Mouse (Mus musculus) spleen, adult 2 months (tissue): ENCODE measurements around the gene Tekt2. TPM values are rescaled to one million over a fixed set of nuclear protein-coding genes. Genes with fewer than 3 reads are reported as not detected.

Experiments
- DNase-seq, 2 experiments: peaks; one replicate each; pipeline versions ENCODE4 v3.0.0 to v3.0.0-alpha.2; 2012 to 2021; ENCODE audit warnings: low spot score in 2 of 2, low read depth in 1 of 2
- H3K27ac ChIP-seq: fragments of 200-500 bp; 2 replicates; pipeline ENCODE4 v1.5.1; 2012; ENCODE audit warnings: low read length, inconsistent platforms; ENCODE audit not compliant: insufficient read depth
- H3K27me3 ChIP-seq: fragments of 200-500 bp; 2 replicates; pipeline ENCODE4 v1.6.1; 2012; ENCODE audit warnings: mild to moderate bottlenecking, moderate library complexity, low read length, inconsistent platforms; ENCODE audit not compliant: control insufficient read depth, insufficient read depth
- H3K36me3 ChIP-seq: fragments of 200-500 bp; 2 replicates; pipeline ENCODE4 v1.6.1; 2012; ENCODE audit warnings: mild to moderate bottlenecking, low read length, inconsistent platforms; ENCODE audit not compliant: control insufficient read depth, insufficient read depth
- H3K4me1 ChIP-seq: fragments of 200-500 bp; 2 replicates; pipeline ENCODE4 v1.6.1; 2011; ENCODE audit warnings: inconsistent platforms; ENCODE audit not compliant: control insufficient read depth, insufficient read depth, insufficient read length
- H3K4me3 ChIP-seq: fragments of 200-500 bp; 2 replicates; pipeline ENCODE4 v1.5.1; 2011; ENCODE audit warnings: mild to moderate bottlenecking, inconsistent platforms; ENCODE audit not compliant: insufficient read depth, insufficient read length; ENCODE audit errors: extremely low read depth
- CTCF ChIP-seq: fragments of 200-500 bp; IDR thresholded peaks from 2 replicates; pipeline ENCODE4 v1.5.1; 2011; ENCODE audit warnings: mild to moderate bottlenecking, inconsistent platforms; ENCODE audit not compliant: insufficient read depth, insufficient read length, insufficient replicate concordance; ENCODE audit errors: extremely low read depth
- POLR2A ChIP-seq: fragments of 200-500 bp; IDR thresholded peaks from 2 replicates; pipeline ENCODE4 v1.6.1; 2011; ENCODE audit warnings: low read depth, low read length, inconsistent platforms
- WGBS: fragments of 180-500 bp; shearing (Covaris S2); methylation state at CpG from one replicate; pipeline ENCODE4 v1.1.7; 2018; 5-methylcytosine and 5-hydroxymethylcytosine counted together
- polyA plus RNA-seq: library from polyadenylated mRNA; depleted of rRNA; stranded (reverse); fragments of >200 nt; gene quantifications from 2 replicates; pipeline ENCODE4 v1.2.3, GENCODE M21; 2012; rRNA removed

The Tekt2 gene
- polyA plus RNA-seq, 1 experiment: 1.7 TPM

DNA sequence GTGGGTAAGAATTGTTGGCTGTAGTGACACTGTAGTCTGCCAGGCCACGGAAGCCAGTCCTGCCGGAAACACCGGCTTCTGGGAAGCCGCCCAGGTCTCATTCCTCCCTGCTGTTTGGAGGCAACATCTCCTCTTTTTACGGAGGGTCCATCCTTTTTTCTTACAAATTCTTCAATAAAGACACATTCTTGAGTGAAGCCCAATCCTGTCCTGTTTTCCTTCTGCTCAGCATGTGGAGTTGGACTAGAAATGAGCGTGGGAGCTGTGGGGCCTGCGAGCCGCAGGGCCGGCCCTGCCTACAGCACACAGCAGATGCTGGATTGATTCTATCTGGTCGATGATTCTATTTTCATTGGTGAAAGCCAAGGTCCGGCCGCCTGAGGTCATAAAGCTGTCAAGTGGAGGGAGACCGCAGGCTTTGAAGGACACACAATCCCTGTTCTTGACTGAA, 49.8 kb downstream of the Tekt2 start:
- WGBS: 90% methylated on average over 13 of the region's 13 CpGs
- H3K27me3 ChIP-seq: no peaks in the 10 kb centered on the region
- no peak overlapping the region for H3K4me3 ChIP-seq
- no peak for DNase-seq
- H3K4me1 ChIP-seq: peaks cover 2% of the 10 kb centered on the region; the same call in 1 of the 2 replicates
- peaks cover 18% of the 10 kb centered on the region for H3K36me3 ChIP-seq
- TF ChIP-seq CTCF: no peak
- TF ChIP-seq POLR2A: no peak
- H3K27ac ChIP-seq: no peak overlapping the region

DNA sequence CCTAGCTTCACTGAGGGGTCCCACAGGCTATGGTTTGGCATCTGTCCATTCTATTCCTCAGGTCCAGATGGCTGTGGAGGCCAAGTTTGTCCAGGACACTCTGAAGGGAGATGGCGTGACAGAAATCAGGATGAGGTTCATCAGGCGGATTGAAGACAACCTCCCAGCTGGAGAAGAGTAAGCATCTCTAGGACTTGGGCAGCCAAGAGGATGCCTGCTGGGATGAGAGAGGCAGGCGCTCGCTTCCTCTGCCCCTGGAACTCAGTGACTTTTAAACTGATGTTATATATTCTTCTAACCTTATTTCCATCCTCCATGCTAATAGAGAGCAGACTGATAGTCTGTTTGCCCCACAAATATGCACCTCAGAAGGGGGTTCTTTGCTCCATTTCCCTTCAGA, 50.4 kb downstream of the Tekt2 start:
- Histone ChIP-seq H3K27ac (no peak overlapping the region), H3K4me1 (peaks cover 2% of the 10 kb centered on the region; the same call in 1 of the 2 replicates), H3K27me3 (no peaks in the 10 kb centered on the region), H3K4me3 (no peak overlapping the region), H3K36me3 (peaks cover 18% of the 10 kb centered on the region)
- no peak for TF ChIP-seq CTCF
- no peak for TF ChIP-seq POLR2A
- 90% methylated on average over 4 of the region's 4 CpGs for WGBS
- no peak for DNase-seq

DNA sequence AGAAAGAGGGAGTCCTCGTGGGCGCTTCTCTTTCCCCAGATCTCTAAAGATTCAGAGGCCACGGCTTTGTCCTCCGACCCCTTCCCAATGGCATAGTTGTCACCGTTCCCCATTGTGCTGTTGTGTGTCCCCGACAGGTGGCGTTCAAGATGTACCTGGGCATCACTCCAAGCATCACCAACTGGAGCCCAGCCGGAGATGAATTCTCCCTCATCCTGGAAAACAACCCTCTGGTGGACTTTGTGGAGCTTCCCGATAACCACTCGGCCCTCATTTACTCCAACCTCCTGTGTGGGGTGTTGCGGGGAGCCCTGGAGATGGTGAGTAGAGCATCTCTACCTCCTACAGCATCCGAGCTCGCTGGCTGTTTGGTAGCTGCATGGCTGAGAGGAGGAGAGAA, 51.7 kb downstream of the Tekt2 start:
- peaks cover 18% of the 10 kb centered on the region for H3K36me3 ChIP-seq
- no peak overlapping the region for H3K27ac ChIP-seq
- 95% methylated on average over 13 of the region's 13 CpGs for WGBS
- peaks cover 2% of the 10 kb centered on the region; the same call in 1 of the 2 replicates for H3K4me1 ChIP-seq
- DNase-seq: no peak
- H3K4me3 ChIP-seq: no peak overlapping the region
- no peaks in the 10 kb centered on the region for H3K27me3 ChIP-seq
- TF ChIP-seq CTCF (no peak), POLR2A (no peak)

Other genes starting within 250 kb of the Tekt2 start
- gene Lsm10, start 229.1 kb downstream of the Tekt2 start, polyA plus RNA-seq: 22.2 and 25.7 TPM in 2 replicates
- gene Stk40, start 221.7 kb downstream of the Tekt2 start, polyA plus RNA-seq: 19.4 and 21.0 TPM in 2 replicates
- gene Eva1b, start 177.9 kb downstream of the Tekt2 start, polyA plus RNA-seq: 57.5 and 89.5 TPM in 2 replicates
- gene Sh3d21, start 162.2 kb downstream of the Tekt2 start, polyA plus RNA-seq: 0.34 and 0.54 TPM in 2 replicates
- gene Thrap3, start 122.9 kb downstream of the Tekt2 start, polyA plus RNA-seq: 51.1 and 53.0 TPM in 2 replicates
- gene Map7d1, start 69.3 kb downstream of the Tekt2 start, polyA plus RNA-seq: 46.3 and 60.2 TPM in 2 replicates
- 23.6 and 25.7 TPM in 2 replicates for gene Trappc3, start 63.4 kb downstream of the Tekt2 start, polyA plus RNA-seq
- gene Col8a2, start 38.9 kb downstream of the Tekt2 start, polyA plus RNA-seq: 3.2 and 3.7 TPM in 2 replicates
- 44.3 and 65.3 TPM in 2 replicates for gene Adprhl2, start 4.0 kb downstream of the Tekt2 start, polyA plus RNA-seq
- 12.6 and 14.8 TPM in 2 replicates for gene Ago3, start 103.9 kb upstream of the Tekt2 start, polyA plus RNA-seq
- gene Ago1, start 142.9 kb upstream of the Tekt2 start, polyA plus RNA-seq: 19.8 and 20.1 TPM in 2 replicates
- 1.0 TPM in 2 replicates for gene Ago4, start 207.8 kb upstream of the Tekt2 start, polyA plus RNA-seq
- gene Clspn, start 231.2 kb upstream of the Tekt2 start, polyA plus RNA-seq: 0.88 and 1.1 TPM in 2 replicates